Mouse (Mus musculus): ENCODE data around the gene Comt.

The Comt gene

DNA sequence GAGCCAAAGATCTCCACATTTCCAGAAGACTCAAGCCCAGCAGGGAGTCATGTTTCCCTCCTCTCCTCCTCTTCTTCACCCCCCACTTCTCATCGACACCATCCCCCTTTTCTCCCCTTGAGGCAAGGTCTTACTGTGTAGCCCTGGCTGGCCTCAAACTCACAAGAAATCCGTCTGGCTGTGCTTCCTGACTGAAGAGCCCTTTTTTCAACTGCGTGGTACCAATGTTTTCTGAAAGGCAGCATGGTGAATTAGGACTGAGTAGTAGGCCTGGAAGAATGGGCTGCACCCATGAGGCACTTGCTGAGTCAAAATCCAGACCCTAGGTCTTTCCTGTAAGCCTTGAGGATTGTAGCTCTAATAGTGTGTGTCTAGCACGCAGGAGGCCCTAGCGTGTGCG is 36.3 kb downstream of the Comt start:
- no peak for DNase-seq (ENCODE audit: low read depth, low spot score)

DNA sequence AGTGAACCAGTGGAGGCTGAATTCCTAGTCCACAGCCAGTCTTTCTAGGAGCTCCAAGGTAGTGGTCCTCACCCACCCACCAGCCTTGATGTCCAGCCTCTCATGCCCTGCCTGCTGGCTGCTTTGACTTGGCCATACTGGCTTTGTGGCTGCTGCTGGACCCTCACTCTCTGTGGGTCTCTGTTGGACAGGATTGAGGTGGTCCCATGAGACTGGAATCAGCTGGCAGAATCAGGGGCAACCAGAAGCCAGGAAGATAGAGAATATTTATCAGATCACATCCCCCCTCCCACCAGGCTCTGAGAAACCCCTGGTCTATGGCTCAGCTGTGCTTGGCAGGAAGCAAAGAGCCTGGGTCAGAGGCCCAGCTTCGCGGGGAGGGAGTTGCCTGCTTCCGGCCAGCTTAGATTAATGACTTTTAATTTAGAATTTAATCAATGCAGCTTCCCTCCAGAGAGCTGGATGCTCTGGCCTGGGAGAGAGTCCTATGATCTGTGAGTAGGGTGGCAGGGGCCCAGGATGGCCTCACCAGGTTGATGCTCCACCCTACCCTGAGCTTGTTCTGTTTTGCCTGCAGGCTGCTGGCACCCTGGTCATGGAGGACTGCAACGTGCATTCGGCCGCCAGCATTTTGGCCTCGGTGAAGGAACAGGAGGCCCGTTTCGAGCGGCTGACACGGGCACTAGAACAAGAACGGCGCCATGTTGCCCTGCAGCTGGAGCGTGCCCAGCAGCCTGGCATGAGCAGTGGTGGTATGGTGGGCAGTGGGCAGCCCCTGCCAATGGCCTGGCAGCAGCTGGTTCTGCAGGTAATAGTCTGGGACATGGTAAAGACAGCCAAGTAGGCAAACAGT is 37.8 kb downstream of the Comt start:
- no peak for DNase-seq (ENCODE audit: low read depth, low spot score)

DNA sequence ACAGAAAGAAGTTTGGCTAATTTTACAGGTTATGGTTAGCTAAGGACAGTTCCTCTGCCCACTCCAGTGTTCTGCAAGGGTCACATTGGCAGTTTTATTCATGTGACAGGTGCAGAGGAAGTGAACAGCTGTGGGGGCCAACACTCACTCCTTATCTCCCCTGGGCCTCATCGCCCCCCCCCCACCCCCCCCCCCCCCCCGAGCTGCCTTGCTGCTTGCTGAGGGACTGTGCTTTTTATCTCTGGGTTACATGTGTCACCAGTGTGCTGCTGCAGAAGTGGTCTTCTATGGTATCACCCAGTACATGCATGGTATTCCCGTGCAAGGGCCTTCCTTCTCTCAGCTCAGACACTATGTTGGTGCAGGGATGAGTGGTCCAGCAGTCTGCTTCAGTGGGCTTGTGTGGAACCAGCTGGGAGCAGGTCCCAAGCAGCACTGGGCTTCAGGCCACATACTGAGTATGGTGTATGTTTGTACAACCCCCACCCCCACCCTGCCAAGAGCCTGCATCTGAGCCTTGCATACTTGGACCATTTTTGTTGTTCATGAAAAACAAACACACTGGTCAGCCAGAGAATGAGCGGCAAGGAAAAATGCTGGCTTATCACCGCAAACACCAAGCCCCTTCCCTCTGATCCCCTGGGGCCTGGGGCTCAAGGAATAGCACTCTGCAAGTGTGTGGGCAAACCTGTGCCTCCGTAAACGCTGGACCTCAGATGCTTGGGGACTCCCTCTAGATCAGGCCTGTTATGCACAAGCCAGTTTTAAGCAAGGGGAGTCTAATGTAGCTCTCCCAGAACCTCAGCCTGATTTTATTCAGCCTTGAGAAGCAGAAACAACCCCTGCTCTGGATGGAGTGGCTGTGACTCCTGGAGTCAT is 38.7 kb downstream of the Comt start:
- no peak for DNase-seq (ENCODE audit: low read depth, low spot score)

DNA sequence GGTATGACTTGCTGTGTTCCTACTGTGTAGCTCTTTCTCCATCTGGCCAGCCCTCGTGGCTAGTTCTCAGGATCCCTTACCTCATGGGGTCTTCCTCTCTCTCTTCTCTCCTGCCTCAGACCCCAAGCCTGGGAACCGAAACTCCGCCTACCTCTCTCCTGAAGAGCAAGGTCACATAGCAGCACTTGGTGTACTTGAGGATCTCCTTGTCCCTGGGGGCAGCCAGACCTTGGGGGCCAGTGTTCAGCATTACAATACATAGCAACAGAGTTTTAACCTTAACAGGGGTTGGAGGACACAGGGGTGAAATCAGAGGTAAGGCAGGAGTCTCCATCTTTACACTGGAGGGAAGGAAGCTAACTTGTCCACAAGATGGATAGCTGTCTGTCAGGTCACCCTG is 39.7 kb downstream of the Comt start:
- no peak for DNase-seq (ENCODE audit: low read depth, low spot score)

DNA sequence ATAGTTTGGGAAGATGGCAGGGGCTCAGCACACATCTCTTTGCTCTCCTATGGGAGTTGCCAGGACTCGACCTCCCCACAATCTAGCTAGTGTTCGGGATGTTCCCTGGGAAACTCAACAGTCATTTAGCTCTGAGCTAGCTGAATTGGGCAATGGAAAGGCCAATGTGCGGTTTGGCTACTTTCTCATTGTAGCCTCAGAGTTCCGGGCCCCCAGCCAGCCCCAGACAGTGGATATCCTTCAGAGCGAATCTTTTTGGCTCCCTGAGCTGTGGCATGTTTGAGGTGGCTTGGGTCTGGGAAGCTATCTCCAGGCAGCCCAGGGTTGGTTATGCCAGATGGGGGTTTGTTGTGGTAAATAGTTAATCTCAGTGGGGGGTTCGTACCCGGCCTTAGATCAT is 40.2 kb downstream of the Comt start:
- DNase-seq (ENCODE audit: low read depth, low spot score) = no peak

DNA sequence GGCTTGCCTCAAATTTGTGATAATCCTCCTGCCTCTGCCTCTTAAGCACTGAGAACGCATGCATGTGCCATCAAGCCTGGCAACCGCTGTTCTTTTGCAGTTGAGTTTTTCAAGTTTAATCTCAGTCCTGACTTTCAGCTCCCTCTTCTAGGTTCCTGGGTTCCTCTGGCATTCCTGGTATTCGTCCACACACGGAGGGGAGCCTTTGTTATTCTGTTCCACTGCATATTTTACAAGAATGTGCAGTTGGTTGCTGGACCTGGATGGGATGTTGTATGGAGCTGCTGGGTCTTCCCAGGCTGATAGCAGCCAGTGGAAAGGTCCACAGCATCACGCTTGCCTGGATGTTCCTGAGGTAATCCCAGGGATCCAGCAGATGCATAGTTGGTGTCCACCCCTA is 41.2 kb downstream of the Comt start:
- no peak for DNase-seq (ENCODE audit: low read depth, low spot score)

DNA sequence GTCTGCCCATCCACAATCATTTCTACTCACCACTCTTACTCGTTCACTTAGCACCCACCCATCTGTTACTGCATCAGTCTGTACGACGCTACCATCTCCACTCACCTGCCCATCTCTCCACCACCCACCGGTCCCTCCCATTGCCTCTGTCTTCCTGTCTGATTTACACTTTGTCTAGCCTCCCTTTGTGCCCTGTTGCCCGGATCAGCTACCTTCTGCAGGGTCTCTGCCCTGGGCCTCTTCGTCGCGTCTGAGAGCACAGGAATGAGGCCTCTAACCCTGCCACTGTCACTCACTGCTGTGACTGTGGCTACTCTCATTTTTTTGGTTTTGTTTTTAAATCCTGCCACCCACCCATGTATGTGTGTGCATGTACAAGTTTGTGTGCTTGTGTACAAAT is 42.0 kb downstream of the Comt start:
- no peak for DNase-seq (ENCODE audit: low read depth, low spot score)

DNA sequence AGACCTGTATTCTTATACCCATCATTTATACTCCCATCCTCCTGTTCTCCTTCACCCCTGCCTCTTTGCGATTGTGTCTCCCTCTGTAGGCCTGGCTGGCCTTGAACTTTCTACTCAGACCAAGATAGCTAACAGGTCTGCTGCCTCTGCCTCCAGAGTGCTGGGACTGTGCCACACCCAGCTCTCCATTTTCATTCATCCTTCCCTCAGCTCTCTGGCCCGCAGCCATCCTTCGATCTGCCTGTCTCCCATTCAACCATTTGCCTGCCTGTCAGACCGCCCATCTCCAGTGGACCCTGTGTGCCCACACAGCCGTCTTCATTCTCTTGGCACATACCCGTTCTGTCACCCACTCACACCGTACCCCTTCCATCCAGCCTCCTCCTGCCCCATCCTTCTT is 42.4 kb downstream of the Comt start:
- DNase-seq (ENCODE audit: low read depth, low spot score) = no peak

DNA sequence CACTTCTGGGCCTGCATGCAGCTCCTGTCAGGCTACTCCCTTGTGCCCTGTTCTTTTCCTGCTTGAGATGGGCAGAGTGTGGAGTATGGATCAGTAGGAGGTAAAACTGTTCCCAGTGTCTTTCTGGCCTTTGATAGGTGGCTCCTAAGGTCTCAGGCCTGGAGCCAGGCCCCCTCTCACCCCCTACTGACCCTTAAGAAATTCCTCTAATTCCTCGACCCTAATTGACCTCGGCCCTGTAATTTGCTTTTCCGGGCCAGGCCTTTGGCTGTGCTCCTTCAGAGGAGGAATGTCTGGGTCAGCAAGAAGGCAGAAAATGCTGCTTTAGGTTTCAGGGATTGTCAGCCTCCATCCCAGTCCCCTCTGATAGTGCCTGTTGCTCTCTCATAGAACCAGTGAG is 42.9 kb downstream of the Comt start:
- DNase-seq (ENCODE audit: low read depth, low spot score) = no peak

DNA sequence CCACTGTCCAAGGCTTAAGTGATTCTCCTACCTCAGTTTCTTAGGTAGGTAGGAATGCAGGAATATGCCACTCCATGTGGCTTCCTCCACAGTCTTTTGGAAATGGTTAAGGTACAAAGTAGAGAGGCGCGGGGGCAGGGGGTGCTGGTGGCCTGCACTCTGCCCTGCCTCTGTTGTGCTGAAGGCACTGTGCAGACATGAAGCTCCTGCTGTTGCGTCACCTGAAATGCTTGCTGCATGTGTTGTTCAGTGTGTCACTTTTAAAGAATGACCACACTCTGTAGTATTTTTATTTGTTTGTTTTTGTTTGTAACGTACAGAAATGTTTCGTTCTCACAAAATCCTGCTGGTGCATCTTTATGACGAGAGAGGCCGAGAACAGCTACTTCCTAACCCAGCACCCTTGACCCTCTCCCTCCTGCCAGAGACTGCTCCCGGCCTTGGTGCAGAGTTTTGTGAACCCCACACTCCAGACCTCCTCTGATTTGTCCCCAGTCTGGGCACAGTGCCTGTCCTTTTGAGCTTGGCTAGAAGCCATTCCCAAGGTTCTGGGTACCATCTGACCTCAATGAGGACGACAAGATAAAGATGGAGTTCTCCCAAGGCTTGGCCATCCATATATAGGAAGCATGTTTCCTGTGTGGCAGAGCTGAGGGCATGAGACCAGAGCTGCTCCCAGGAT is 43.5 kb downstream of the Comt start:
- no peak for DNase-seq (ENCODE audit: low read depth, low spot score)

DNA sequence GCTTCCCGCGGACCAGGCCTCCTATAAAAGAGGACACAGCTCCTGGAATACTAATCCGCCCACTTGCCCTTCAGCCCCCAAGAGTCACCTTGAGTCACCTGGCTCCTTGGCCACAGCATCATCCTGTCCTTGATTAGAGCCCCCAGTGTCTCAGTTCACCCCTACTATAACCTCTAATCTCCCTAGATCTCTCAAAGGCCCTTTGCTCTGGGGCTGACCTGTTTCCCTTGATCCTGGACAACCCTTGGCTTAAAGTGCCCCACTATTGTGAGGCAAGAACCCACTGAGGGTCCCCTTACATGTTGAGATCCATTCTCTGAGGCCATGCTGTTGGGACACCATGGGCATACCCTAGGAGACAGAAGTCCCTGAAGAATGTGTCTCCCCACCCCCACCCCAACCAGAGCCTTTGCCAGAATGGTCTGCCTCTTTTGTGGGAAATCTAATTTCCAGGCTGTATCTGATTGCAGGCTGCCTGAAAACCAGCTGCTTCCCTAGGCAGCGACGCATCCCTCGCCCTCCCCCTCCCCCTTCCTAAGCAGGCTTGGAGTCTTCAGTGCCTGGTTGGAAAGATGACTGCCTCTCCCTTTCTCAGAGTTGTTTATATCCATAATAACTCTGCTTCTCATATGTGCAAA is 44.9 kb downstream of the Comt start:
- peak; percentile 36 for DNase-seq (ENCODE audit: low read depth, low spot score)

DNA sequence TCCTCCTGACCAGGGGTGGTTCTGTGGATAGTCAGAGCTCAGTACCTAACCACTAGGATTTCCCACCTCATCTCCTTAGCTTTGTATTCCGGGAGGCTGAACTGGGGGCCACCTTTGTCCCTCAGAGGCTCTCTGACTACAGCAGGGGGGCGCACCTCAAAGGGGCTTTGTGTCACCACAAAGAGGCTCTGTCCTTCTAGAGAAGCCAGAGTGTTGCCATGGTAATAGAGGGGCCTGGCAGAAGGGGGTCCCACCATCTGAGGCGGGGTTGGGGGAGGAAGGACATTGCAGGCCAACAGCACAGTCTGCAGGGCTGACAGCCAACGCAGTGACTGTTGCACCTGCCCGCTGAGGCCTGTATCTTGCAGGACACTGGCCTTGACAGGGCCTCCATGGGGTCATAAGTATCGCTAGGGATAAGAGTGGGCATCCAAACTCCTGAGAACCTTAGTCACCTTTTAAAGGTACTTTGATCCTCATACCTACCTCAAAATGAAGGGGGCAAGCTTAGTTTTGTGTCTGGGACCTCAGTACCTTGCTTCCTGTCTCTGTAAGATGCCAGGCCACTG is 46.1 kb downstream of the Comt start:
- peak; percentile 46 for DNase-seq (ENCODE audit: low read depth, low spot score)

DNA sequence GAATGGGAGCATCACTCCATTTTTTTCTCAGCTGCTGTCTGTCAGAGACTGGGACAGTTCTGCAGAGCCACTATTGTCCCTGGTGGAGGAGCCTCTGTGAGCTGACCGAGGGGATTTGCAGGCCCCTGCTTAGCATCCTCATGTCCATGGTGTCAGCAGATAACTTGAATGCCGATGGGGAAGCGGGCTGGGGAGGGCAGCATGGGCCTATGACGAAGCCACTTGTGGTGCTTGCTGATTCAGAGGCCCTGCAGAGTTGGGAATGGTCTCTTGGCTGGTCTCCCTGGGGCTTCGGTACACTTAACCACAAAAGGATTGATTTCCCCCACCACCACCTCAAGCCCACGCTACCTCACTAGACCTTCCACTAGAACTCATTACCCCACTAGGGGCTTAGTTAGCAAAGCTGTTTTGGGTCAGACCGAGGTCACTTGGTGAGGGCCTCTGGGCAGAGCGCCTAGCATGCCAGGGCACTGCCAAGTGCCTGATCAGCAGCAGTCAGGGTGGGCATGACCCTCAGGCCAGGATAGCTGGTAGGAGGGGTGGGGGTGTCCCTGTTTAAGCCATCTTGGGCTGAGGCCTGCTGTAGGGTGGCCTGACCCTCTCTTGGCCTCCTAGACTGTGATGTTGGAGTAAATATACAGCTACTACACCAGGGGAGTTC is 47.2 kb downstream of the Comt start:
- DNase-seq (ENCODE audit: low read depth, low spot score) = no peak

DNA sequence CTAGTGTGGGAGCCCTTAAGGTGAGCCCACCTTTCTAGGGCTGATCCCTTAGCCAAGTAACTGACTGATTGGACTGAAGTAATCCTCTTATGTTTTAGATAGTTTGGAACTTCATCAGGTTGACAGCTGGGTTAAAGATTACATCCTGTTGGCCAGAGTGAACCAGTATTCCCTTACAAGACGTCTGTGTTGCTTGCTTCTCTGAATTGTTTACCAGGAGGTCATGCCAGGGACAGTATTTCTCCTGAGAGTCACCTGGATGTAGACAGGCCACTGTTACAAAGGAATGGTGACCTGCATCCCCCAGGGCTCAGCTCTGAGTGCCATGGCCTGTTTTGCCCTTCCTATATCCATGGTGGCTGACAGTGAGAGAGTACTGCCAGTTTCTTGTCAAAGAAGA is 48.2 kb downstream of the Comt start:
- no peak for DNase-seq (ENCODE audit: low read depth, low spot score)

DNA sequence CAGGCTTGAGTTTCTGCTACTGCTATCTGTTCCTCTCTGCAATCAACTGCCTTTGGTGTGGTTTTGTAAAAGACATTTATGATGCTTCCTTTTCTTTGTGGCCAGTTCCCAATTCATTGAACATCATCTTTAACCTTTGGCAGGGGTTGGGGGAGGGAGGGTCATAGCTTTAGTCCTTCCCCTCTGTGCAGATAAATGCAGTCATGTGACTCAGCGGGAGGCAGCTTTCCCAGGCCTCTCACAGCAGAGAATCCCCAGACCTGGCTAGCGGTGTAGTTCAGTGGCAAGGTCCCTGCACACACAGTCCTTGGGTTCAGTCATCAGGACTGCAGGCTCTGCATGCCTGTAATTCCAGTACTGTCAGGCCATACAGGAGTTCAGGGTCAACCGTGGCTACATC is 49.4 kb downstream of the Comt start:
- DNase-seq (ENCODE audit: low read depth, low spot score) = no peak

DNA sequence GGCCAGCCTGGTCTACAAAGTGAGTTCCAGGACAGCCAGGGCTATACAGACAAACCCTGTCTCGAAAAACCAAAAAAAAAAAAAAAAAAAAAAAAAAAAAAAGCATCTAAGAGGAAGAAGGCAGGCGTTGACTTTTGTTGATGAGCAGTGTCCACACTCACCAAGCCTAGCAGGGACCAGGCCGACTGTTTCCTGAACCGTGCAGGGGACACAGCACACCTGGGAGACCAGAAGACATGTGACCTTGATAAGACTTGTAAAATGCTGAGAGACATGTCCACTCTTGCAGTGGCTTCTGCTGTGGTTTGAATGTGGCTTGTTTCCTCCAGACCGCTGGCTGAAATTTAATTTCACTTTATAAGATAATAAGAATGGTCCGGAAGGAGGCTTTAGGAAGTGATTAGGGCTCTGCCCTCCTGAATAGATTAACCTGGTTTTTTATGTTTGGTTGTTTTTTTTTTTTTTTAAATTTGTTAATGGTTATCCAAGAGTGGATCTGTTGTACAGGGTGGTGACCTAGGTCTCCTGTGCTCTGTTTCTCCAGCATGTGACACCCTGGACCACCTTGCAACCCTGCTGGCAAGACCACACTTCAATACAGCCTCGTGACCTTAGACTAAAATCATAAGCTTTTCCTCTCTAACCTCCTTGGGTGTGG is 50.2 kb downstream of the Comt start:
- no peak for DNase-seq (ENCODE audit: low read depth, low spot score)

DNA sequence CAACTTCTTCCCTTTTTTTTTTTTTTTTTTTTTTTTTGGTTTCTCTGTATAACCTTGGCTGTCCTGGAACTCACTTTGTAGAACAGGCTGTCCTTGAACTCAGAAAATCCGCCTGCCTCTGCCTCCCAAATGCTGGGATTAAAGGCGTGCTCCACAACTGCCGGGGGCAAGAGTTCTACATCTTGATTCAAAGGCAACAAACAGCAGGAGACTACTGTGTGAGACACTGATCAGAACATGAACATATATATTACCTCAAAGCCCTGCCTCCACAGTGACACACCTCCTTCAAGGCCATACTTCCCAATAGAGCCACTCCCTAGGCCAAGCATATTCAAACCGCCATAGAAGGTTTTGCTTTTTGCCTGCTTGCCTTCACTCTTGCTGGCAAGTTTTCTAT is 53.0 kb downstream of the Comt start:
- no peak for DNase-seq (ENCODE audit: low read depth, low spot score)

DNA sequence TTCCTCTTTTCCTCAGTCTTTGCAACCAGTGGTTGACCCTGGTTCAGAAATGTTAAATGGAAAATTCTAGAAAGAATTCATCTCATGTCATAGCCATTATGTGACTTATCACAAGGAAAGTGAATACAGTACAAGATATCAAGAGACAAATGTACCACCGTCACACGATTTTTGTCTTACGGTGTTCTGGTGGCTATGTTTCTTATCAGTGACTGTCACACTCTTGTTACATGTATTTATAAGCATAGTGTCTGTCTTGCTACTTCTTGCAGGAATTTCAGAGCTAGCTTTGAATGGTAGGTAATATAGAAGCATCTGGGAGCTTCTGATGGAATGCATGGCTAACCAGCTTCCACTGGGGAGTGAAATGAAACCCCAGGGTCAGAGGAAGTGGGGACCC is 56.5 kb downstream of the Comt start:
- DNase-seq (ENCODE audit: low read depth, low spot score) = no peak

DNA sequence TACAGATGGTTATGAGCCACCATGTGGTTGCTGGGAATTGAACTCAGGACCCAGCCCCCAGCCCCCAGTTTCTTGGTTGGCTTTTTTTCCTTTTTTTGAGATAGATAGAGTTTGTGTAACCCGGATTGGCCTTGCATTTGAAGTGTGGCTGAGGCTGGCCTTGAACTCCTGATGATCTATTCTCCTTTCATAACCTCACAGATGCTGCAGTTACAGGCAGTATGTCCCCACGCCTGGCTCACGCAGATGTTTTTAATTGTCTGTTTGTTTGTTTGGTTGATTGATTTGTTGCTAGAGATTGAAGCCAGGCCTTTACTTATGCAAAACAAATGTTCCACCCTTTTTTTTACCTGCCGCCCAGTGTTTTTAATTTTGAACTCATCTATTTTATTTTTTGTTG is 59.8 kb downstream of the Comt start:
- no peak for DNase-seq (ENCODE audit: low read depth, low spot score)

DNA sequence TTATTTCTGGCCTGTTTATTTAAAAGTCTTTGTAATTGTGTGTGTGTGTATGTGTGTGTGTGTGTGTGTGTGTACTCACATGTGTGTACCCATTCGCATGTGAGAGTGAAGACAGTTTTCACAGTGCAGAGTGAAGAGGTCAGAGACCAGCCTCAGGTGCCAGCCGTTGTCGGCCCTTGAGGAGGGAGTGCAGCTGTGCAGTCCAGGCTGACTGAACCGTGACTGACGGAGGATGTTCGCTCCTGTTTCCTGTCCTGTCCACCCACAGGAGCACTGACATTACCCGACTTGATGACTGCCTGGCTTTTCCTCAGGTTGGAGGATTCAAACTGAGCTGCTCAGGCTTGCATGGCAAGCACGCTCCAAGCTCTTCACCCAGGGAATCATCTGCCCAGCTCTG is 63.7 kb downstream of the Comt start:
- no peak for DNase-seq (ENCODE audit: low read depth, low spot score)

Measured in embryo, embryonic 11.5 days (tissue).